Mouse (Mus musculus) ovary, adult 18-20 months (tissue): ENCODE data around the gene Zfr2.

Experiments
- DNase-seq: peaks from one replicate; pipeline ENCODE4 v3.0.0; 2022; ENCODE audit warnings: low spot score, mixed read lengths

The Zfr2 gene

GRCm38 (mm10) chr10:81232580-81233225 lies at the start of gene Zfr2:
Zfr2 (plus strand) TSS chr10:81233155.
- DNase-seq = peak; percentile 84

GRCm38 (mm10) chr10:81183805-81184204 lies 49.1 kb upstream of the Zfr2 start, which contains the start of gene 4930442H23Rik:
4930442H23Rik (minus strand) TSS chr10:81183849.
- no peak for DNase-seq

GRCm38 (mm10) chr10:81184765-81185164 lies 48.2 kb upstream of the Zfr2 start:
- DNase-seq = no peak

GRCm38 (mm10) chr10:81187161-81187560 lies 45.8 kb upstream of the Zfr2 start:
- DNase-seq = no peak

GRCm38 (mm10) chr10:81189821-81190220 lies 43.1 kb upstream of the Zfr2 start:
- no peak for DNase-seq

GRCm38 (mm10) chr10:81190236-81190911 lies 42.6 kb upstream of the Zfr2 start:
- no peak for DNase-seq

- DNase-seq = no peak
Measured at GRCm38 (mm10) chr10:81190912-81191321, 42.0 kb upstream of the Zfr2 start.

GRCm38 (mm10) chr10:81191342-81191982 lies 41.5 kb upstream of the Zfr2 start:
- no peak for DNase-seq

- peak; percentile 73 for DNase-seq
Measured at GRCm38 (mm10) chr10:81192270-81192967, 40.5 kb upstream of the Zfr2 start.

- no peak for DNase-seq
Measured at GRCm38 (mm10) chr10:81192968-81193501, 39.9 kb upstream of the Zfr2 start.

- no peak for DNase-seq
Measured at GRCm38 (mm10) chr10:81193991-81194774, 38.8 kb upstream of the Zfr2 start.

GRCm38 (mm10) chr10:81195300-81195699 lies 37.7 kb upstream of the Zfr2 start:
- DNase-seq = no peak

GRCm38 (mm10) chr10:81196470-81197065 lies 36.4 kb upstream of the Zfr2 start:
- no peak for DNase-seq

- no peak for DNase-seq
Measured at GRCm38 (mm10) chr10:81197305-81197704, 35.6 kb upstream of the Zfr2 start.

GRCm38 (mm10) chr10:81198230-81198629 lies 34.7 kb upstream of the Zfr2 start:
- DNase-seq = no peak

GRCm38 (mm10) chr10:81198990-81199389 lies 34.0 kb upstream of the Zfr2 start:
- no peak for DNase-seq

GRCm38 (mm10) chr10:81200141-81200540 lies 32.8 kb upstream of the Zfr2 start:
- DNase-seq = no peak

- no peak for DNase-seq
Measured at GRCm38 (mm10) chr10:81200605-81201287, 32.2 kb upstream of the Zfr2 start.

GRCm38 (mm10) chr10:81201807-81202758 lies 30.9 kb upstream of the Zfr2 start, which contains the start of gene Nmrk2:
Nmrk2 (minus strand) TSS chr10:81202051.
- no peak for DNase-seq
